Mouse (Mus musculus): ENCODE measurements around the gene Prr19. TPM values are rescaled to one million over a fixed set of nuclear protein-coding genes. Genes with fewer than 3 reads are reported as not detected.
A peak's percentile ranks its signal among the peaks of the same experiment; 100 is the strongest.
"Not testable (repeated sequence)": the region's sequence is repeated elsewhere in the genome, so short reads cannot be mapped to it uniquely, and the experiment has no call there.

Prr19 gene
- not detected for total RNA-seq (2021)
- long read RNA-seq, experiment 1 = 0 reads
- long read RNA-seq, experiment 2 = 0 reads

DNA sequence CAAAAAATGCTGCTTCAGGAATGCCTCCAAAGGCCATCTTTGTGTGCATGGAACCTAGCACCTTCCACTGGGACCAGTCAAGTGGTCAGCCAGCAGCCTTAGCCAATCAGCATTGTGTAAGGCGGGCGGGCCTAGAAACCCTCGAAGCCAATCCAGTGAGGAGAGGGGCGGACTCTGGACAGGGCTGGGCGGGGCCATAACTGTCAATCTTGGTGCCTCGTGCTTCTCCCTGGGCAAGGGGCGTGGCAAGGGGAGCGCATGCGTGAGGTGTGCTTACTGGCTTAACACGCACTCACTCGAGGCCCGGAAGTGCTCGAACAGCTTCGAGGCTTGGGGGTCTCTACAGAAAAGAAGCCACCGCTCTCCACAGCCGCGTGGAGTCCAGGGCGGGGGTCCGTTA is at the start of gene Prr19:
Gene Prr19, plus strand, starts transcription at position 349 of the 400 bp plus-strand sequence.
- DNase-seq = no peak
- intact Hi-C loops (cut with DNase I; ENCODE audit: low total_unique reads) = no loop called here

DNA sequence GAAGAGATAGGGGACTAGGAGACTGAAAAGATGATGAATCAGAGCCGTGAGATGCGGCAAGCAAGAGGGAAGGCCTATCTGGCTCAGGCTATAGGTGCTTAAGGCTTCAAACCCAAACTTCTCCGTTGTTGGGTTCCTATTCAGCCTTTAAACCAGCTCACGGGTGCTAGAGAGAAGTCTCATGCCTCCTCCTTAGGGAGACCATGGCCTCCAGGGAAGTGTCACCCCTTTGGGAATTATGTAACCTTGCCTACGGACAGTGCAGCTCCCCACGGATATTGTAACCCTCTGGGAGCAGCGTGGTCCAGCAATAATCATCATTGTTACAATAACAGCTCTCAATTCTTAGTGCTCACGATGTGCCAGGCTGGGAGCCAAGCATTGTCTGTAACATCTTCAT is 49.4 kb upstream of the Prr19 start:
- intact Hi-C loops (cut with DNase I; ENCODE audit: low total_unique reads) = no loop called here
- DNase-seq = no peak

DNA sequence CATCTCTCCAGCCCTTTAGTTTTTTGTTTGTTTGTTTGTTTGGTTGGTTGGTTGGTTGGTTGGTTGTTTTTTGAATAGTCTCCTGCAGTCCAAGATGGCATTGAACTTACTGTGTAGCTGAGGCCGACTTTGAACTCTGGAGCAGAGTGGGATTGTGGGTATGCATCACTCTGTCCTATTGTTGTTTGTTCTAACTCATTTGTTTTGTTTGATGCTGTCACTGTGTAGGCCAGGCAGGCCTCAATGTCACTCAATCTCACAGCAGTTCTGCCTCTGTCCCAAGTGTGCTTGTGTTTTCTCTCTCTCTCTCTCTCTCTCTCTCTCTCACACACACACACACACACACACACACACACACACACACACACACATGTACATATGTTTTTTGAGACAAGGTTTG is 39.3 kb upstream of the Prr19 start:
- intact Hi-C loops (cut with DNase I; ENCODE audit: low total_unique reads) = no loop called here
- DNase-seq = no peak

DNA sequence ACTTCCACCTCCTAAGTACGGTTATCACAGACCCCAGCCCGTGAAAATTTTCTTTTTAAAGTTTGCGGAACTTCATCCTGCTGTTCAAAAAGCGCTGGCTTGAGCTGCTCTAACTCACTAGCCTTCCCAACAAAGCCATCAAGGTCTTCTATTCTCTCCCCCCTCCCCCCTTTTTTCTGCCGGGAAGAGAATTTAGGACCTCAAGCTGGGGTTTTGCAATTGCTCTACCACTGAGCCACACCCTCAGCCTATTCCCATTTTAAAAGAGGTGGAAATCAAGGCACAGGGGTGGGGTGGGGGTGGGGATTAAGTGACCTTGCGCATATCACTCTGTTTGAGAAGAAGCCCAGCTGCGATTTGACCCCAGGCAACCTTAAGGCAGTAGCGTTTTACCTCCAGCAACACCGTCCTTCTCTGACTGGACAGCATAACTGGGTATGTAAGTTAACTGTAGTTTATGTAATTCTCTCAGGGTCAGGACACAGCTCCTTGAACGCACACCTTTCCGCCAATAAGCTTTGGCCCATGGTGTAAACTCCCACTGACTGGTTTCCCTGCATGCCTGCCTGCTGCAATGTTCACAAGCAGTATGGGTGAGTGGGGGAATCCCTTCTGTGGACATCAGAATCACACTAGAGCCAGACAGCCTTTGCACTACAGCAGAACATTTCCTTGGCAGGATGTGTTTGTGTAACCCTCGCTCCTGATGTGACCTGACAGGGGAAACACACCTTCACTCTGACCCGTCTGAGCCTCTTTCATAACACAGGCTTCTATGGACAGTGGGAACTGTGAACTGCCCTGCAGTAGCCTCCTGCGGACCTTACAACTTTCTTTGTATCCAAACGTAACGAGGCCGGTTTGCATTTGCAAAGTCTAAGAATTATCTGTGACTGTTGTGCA is 37.0 kb upstream of the Prr19 start:
- DNase-seq = no peak
- intact Hi-C loops (cut with DNase I; ENCODE audit: low total_unique reads) = no loop called here

DNA sequence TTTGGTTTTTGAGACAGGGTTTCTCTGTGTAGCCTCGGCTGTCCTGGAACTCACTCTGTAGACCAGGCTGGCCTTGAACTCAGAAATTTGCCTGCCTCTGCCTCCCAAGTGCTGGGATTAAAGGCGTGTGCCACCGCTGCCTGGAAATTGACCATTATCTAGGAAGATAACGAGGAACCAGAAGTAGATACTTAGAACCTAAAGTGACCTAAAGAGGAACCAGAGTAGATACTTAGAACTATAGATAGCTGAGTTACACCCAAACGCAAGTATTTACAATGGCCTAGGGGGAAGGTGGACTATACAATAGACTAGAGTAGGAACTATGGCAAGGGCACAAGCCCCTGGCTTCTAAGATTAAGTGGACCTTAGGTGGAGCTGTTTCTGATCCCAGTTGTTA is 35.5 kb upstream of the Prr19 start:
- intact Hi-C loops (cut with DNase I; ENCODE audit: low total_unique reads); DNase-seq: not testable (repeated sequence)

DNA sequence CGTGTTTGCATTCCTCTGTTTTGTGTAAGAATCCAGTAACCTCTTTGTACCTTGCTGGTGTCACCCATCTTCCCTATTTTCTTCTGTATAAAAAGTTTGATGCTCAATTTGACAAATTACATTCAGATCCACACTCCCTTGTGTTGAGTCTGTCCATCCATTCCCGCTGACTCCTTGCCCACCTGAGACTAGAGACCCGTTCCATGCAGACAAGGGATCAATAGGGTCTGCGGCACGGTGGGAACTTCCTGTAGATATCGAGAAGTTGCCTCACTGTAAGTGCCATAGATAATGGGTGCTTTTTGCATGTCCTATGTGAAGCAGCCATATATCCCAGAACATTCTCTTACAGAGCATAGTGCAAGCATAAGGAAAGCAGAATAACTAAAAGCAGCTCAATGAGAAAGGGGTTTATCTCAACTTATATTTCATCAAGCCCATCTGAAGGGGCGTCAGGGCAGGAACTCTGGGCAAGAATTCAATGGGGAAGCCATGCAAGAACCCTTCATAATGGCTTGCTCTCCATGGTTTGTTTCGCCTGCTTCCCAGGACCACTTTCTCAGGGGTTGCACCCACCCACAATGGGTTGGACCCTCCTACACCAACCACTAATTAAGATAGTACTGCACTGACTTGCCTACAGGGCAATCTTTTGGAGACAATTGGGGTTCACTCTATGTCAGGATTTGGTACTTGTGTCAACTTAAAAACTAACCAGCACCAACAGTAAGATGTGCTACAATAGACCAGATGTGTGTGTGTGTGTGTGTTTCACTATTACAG is 34.8 kb upstream of the Prr19 start:
- no peak for DNase-seq
- intact Hi-C loops (cut with DNase I; ENCODE audit: low total_unique reads) = no loop called here

DNA sequence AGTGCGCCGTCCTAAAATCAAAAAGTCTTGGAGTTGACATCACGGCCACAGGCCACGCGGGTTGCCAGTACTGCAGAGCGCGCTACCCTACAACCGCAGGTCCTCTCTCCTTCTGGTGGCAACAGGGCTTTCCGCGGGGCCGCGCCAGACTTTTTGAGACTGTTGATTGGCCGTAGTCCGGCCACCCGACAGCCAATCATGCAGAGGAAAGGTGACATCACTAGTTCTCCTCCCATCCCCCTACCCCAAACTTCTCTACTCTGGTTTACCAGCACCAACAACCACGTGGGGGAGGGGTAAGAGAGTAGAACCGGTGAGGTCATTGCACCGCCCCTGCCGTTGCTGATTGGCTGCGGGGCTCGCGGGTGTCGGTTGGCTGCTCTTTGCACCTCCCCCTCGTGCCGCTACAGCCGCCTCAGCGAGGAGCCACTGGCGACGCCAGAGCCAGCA is 33.9 kb upstream of the Prr19 start, which contains the start of gene Cic:
Gene Cic, plus strand, starts transcription at position 404 of the 450 bp plus-strand sequence.
- intact Hi-C loops (cut with DNase I; ENCODE audit: low total_unique reads) = no loop called here
- peak; percentile 97 for DNase-seq

DNA sequence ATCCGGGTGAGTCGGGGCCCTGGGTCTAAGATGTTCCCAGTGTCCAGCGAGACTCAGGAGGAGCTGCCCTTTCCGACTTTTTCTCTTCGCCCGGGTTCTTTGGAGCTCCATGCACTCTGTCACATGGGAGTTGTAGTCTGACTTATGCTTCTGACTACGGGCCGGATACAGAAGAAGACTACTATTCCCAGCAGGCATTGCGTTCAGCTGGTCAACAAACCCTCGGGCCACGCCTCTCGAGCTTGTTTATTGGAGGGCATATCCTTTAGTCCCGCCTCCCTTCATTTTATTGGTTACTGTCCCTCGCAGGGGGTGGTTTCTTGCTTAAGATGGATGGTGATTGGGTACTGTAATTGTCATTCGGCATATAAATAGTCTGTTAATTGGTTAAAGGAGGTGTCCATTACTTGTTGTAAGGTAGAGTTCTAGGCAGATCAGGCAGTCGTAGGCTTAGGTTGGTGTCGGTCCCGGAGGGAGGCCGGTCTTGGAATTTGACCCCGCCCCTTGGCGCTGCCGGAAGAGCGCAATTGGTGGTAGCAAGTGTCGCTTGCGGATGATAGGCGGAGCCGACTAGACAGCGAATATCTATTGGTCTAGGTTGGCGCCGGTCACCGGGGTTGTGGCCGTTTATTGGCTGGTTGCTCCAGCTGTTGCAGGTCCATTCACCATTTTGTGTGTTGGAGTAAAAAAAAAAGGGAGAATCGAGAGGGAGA is 33.3 kb upstream of the Prr19 start:
- intact Hi-C loops (cut with DNase I; ENCODE audit: low total_unique reads) = no loop called here
- peak; percentile 99 for DNase-seq

DNA sequence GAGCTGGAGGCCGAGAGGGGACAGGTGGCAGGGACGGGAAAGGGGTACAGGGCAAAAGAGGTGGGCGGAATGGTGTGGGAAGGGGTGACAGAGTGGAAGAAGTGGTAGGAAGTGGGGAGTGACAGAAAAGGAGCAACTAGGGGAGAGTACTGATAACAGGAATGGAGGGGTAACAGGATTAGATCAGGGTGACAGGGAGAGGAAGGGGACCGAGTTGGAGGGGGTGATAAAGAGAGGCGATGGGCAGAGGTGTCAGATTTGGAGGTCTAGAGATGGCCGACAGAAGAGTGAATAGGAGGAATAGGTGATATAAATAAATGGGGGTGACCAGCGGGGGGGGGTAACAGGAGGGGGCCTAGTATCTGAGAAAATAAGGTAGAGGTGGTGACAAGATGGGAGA is 32.6 kb upstream of the Prr19 start:
- no peak for DNase-seq
- intact Hi-C loops (cut with DNase I; ENCODE audit: low total_unique reads) = no loop called here

DNA sequence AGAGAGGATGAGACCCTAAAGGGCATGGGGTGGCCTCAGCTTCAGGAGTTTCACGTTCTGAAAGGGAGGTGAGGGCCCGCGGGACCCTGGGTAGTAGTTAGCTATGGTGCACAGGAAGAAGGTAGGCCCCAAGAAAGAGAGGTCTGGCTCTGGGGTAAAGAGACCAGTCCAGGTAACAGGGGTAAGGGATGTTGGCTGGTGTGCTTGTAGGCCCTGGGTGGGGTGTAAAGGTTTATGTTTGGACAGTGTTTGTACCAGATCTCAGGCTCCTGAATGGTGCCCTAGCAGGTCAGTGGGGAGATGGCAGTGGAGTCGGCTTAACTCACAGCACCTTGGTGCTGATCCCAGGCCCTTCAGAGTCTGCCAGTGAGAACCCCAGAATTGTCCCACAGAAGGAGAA is 32.2 kb upstream of the Prr19 start:
- intact Hi-C loops (cut with DNase I; ENCODE audit: low total_unique reads) = no loop called here
- no peak for DNase-seq

DNA sequence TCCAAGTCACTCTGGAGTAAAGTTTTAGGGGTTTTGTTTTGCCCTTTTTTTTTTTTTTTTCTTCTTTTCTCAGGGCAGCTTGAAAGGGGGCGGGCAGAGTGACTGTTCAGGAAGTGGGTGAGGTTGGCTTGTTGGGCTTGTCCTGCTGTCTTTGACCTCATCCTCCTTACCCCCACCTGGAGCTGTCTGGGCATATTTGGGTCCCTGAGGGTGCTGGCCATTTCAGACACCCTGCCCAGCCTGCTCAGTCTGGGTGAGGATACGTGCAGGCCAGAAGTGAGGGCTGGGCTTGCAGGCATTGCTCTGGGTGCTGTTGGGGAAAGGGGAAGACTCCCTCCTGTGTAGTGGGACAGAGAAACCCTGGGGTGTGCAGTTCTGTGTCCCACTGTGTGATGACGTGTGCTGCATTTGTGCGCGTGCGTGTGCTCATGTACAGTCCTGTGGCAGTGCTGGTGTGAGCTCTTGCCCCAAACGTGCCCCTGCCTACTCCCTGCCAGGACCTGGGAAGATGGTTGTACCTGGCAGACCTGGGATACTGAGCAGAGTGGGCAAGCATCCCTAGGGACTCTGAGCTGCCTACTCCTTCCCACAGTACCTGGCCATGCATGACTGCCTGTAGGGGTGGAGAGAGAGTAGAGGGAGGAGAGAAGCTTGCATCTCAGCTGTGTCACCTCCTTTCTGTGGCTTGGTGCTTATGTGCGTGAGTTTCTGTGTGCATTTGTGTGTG is 31.5 kb upstream of the Prr19 start:
- DNase-seq = no peak
- intact Hi-C loops (cut with DNase I; ENCODE audit: low total_unique reads) = no loop called here

DNA sequence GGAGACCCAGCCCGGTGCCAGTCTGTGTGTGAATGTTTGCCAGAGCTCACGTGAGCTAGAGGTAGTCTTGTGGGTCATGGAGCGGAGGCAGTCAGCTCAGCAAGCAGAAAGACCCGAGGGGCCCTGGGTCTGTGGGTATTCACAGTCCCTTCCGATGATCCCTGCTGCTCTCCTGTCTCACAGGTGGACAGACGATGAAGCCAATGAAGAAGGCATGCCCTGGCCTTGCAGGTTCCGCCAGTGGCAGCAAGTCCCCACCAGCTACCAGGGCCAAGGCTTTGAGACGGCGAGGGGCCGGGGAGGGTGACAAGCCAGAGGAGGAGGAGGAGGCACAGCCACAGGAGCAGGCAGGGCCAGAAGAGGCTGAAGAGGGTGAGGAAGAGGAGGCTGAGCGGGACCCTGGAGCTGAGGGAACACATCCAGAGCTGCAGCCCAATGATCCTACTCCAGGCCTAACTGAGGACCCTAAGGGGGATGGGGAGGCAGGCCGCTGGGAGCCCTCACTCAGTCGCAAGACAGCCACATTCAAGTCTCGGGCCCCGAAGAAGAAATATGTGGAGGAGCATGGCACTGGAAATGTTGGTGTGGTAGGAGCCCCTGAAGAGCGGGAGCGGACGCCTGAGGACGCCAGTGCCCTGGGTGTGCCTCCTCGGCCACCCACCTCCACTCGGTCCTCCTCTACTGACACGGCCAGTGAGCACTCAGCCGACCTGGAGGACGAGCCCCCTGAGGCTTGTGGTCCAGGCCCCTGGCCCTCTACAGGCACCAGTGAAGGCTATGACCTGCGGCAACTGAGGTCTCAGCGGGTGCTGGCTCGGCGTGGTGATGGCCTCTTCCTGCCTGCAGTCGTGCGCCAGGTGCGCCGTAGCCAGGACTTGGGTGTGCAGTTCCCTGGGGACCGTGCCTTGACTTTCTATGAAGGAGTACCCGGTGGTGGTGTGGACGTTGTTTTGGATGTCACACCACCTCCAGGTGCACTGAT is 30.3 kb upstream of the Prr19 start:
- DNase-seq = no peak
- intact Hi-C loops (cut with DNase I; ENCODE audit: low total_unique reads) = no loop called here

DNA sequence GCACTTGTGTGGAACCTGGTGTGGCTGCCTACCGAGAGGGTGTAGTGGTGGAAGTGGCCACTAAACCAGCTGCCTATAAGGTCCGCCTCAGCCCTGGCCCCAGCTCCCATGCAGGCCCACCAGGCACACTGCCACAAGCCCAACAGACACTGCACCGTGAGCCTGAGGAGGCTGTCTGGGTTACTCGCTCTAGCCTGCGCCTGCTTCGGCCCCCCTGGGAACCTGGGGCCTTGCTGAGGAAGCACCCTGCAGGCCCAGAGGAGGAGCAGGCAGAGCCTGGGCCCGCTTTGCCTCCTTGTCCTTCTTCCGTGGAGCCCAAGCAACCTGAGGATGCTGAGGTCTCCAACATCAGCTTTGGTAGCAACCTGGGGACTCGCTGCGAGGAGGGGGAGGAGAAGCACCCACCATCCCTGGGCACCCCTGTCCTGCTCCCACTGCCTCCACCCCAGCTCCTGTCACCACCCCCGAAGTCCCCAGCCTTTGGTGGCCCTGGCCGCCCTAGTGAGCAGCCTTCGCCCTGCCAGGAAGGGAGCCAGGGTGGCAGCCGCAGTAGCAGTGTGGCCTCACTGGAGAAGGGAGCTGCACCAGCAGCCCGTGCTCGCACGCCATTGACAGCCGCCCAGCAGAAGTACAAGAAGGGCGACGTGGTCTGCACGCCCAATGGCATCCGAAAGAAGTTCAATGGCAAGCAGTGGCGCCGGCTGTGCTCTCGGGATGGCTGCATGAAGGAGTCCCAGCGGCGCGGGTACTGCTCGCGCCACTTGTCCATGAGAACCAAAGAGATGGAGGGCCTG is 29.4 kb upstream of the Prr19 start:
- intact Hi-C loops (cut with DNase I; ENCODE audit: low total_unique reads) = no loop called here
- DNase-seq = no peak

DNA sequence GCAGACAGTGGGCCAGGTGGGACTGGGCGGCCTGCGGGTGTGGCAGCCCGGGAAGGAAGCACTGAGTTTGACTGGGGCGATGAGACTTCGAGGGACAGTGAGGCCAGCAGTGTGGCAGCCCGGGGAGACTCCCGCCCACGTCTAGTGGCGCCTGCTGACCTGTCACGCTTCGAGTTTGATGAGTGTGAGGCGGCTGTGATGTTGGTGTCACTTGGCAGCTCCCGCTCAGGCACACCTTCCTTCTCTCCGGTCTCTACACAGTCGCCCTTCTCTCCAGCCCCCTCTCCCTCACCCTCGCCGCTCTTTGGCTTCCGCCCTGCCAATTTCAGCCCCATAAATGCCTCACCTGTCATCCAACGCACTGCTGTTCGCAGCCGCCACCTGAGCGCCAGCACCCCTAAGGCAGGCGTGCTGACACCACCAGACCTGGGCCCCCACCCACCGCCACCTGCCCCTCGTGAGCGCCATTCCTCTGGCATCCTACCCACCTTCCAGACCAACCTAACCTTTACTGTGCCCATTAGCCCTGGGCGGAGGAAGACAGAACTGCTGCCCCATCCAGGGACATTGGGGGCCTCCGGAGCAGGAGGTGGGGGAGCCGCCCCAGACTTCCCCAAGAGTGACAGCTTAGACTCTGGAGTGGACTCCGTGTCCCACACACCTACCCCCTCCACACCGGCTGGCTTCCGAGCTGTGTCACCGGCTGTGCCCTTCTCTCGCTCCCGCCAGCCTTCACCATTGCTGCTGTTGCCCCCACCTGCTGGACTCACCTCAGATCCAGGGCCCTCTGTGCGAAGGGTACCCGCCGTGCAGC is 28.6 kb upstream of the Prr19 start:
- DNase-seq = no peak
- intact Hi-C loops (cut with DNase I; ENCODE audit: low total_unique reads) = no loop called here

DNA sequence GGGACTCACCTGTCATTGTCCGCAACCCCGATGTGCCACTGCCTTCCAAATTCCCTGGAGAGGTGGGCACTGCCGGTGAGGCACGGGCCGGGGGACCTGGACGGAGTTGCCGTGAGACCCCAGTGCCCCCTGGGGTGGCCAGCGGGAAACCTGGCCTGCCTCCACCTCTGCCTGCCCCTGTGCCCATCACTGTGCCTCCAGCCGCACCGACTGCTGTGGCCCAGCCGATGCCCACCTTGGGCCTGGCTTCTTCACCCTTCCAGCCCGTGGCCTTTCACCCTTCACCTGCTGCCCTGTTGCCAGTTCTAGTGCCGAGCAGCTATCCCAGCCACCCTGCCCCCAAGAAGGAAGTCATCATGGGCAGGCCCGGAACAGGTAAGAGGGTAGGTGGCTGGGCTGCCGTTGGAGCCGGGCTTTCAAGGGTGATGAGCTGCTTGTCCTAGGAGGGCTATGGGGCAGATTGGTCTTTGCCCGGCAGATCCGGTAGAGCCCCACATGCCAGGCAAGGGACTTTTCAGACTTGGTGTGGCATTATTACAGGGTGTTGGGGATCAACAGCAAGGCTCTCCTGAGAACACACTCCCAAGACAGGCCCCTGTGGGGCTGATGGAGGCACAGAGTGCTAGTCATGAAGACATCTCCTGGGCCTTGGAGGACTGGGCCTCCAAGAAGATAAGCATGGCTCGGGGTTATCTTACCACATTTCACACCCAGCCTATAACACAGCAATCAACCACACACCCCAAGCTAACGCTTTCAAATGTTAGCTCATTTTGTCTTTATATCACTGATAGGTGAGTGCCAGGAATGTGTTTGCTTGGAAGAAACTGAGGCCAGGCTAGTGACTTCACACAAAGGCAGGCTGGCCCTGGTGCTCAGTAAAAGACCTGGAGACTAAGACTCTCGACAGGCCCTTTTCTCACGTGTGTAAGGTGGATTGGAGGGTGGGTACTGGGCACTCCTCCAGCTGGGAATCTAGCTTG is 27.7 kb upstream of the Prr19 start:
- intact Hi-C loops (cut with DNase I; ENCODE audit: low total_unique reads) = no loop called here

More for the DNA sequence above, 27.7 kb upstream of the Prr19 start:
- no peak for DNase-seq

All from gastrocnemius, postnatal 14 days (tissue).